Mouse (Mus musculus) thymus, adult 2 months (tissue): Measurements from ENCODE around the gene Gcn1l1. TPM values are rescaled to one million over a fixed set of nuclear protein-coding genes. Genes with fewer than 3 reads are reported as not detected.

Experiments
- DNase-seq: peaks from one replicate; pipeline ENCODE4 v3.0.0; 2021
- H3K27ac ChIP-seq: fragments of 200-500 bp; 2 replicates; pipeline ENCODE4 v1.5.1; 2012; ENCODE audit warnings: low read length, control low read depth; ENCODE audit not compliant: control insufficient read depth, insufficient read depth
- H3K27me3 ChIP-seq: fragments of 200-500 bp; 2 replicates; pipeline ENCODE4 v1.6.1; 2012; ENCODE audit warnings: mild to moderate bottlenecking, low read length, moderate library complexity, mixed read lengths; ENCODE audit not compliant: control insufficient read depth, insufficient read depth
- H3K36me3 ChIP-seq: fragments of 200-500 bp; 2 replicates; pipeline ENCODE4 v1.6.1; 2012; ENCODE audit warnings: mild to moderate bottlenecking, low read length, moderate library complexity; ENCODE audit not compliant: control insufficient read depth, insufficient read depth
- H3K4me1 ChIP-seq: fragments of 200-500 bp; replicated peaks from 2 replicates; pipeline ENCODE4 v1.6.1; 2012; ENCODE audit warnings: low read length; ENCODE audit not compliant: control insufficient read depth, insufficient read depth
- H3K4me3 ChIP-seq: fragments of 200-500 bp; 2 replicates; pipeline ENCODE4 v1.5.1; 2012; ENCODE audit warnings: mild to moderate bottlenecking, low read length, control low read depth, moderate library complexity; ENCODE audit not compliant: control insufficient read depth, insufficient read depth
- CTCF ChIP-seq: fragments of 200-500 bp; IDR thresholded peaks from 2 replicates; pipeline ENCODE4 v1.5.1; 2012; ENCODE audit warnings: mild to moderate bottlenecking, control low read depth, low read length, moderate library complexity, borderline replicate concordance; ENCODE audit not compliant: control insufficient read depth, poor library complexity, insufficient read depth; ENCODE audit errors: extremely low read depth
- POLR2A ChIP-seq: fragments of 200-500 bp; IDR thresholded peaks from 2 replicates; pipeline ENCODE4 v1.6.1; 2012; ENCODE audit warnings: mild to moderate bottlenecking, low read length, control low read depth, moderate library complexity; ENCODE audit not compliant: control insufficient read depth, poor library complexity, insufficient read depth; ENCODE audit errors: extremely low read depth
- WGBS: fragments of 180-500 bp; shearing (Covaris S2); methylation state at CpG from one replicate; pipeline ENCODE4 v1.1.7; 2018; 5-methylcytosine and 5-hydroxymethylcytosine counted together
- polyA plus RNA-seq: library from polyadenylated mRNA; depleted of rRNA; stranded (reverse); fragments of >200 nt; gene quantifications from 2 replicates; pipeline ENCODE4 v1.2.3, GENCODE M21; 2012

Gcn1l1 gene
- polyA plus RNA-seq, 1 experiment: 87.8 TPM

DNA sequence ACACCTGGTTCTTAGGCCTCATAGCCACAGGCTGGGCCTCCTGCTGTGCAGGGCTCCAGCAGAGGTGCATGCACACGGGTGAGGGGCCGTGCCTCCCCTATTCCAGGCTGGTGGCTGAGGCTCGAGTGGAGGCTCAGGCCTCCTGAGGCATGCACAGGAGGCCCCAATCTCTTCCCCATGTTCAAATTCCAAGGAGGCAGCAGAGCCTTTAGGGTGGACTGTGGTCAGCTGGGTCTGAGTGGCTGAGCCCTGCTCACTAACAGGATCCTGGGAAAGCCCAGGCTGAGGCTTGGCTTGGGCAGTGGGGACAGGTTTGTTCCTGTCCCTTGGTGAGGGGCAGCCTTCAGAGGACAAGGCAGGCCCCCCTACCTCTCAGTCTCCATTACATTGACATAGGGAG lies 83.8 kb downstream of the Gcn1l1 start:
- no peak for DNase-seq
- 93% methylated on average over 3 of the region's 3 CpGs for WGBS
- TF ChIP-seq CTCF: no peak
- TF ChIP-seq POLR2A: no peak
- Histone ChIP-seq H3K36me3 (peaks cover 39% of the 10 kb centered on the region), H3K4me3 (no peak overlapping the region), H3K27me3 (no peaks in the 10 kb centered on the region), H3K27ac (no peak overlapping the region), H3K4me1 (peaks cover 5% of the 10 kb centered on the region)

DNA sequence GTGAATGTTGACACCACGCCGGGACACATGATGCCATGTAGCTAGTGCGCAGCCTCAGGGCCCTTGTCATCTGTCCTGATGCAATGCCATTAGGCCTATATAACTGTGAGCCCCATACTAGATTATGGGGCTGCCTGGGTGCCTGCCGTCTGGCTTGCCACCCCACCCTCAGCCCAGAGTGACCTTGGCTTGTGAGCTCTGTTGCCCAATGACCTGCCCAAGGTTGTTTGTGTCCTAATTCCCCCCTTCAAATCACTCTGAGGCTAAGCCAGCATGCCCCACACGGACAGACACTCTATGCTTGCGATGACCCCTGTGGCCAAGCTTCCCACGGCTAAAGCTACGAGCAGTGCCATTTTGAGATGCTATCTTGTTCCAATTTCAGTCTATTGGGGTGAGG lies 84.6 kb downstream of the Gcn1l1 start:
- TF ChIP-seq CTCF (no peak), POLR2A (no peak)
- WGBS: over 99% methylated on average over 8 of the region's 8 CpGs
- peaks cover 5% of the 10 kb centered on the region for H3K4me1 ChIP-seq
- no peaks in the 10 kb centered on the region for H3K27me3 ChIP-seq
- H3K36me3 ChIP-seq: peaks cover 30% of the 10 kb centered on the region
- no peak overlapping the region for H3K27ac ChIP-seq
- H3K4me3 ChIP-seq: no peak overlapping the region
- no peak for DNase-seq

- WGBS: 94% methylated on average over 10 of the region's 10 CpGs
- no peak overlapping the region for H3K27ac ChIP-seq
- DNase-seq: no peak
- peaks cover 19% of the 10 kb centered on the region for H3K36me3 ChIP-seq
- H3K27me3 ChIP-seq: no peaks in the 10 kb centered on the region
- peaks cover 5% of the 10 kb centered on the region for H3K4me1 ChIP-seq
- no peak for TF ChIP-seq CTCF
- no peak for TF ChIP-seq POLR2A
- no peak overlapping the region for H3K4me3 ChIP-seq
Measured at GRCm38 (mm10) chr5:115650885-115651284, 85.8 kb downstream of the Gcn1l1 start.

- no peak for TF ChIP-seq CTCF
- Histone ChIP-seq H3K27ac (no peak overlapping the region), H3K36me3 (peaks cover 9% of the 10 kb centered on the region), H3K27me3 (no peaks in the 10 kb centered on the region), H3K4me3 (no peak overlapping the region), H3K4me1 (peaks cover 5% of the 10 kb centered on the region)
- WGBS: 96% methylated on average over 10 of the region's 10 CpGs
- no peak for DNase-seq
Measured at GRCm38 (mm10) chr5:115651821-115652220, 86.8 kb downstream of the Gcn1l1 start.

- Histone ChIP-seq H3K4me3 (peak overlapping the region; percentile 31), H3K4me1 (peaks cover 5% of the 10 kb centered on the region), H3K27ac (peak overlapping the region; percentile 7; the same call in 1 of the 2 replicates), H3K27me3 (no peaks in the 10 kb centered on the region), H3K36me3 (peaks cover under 1% of the 10 kb centered on the region; the same call in 1 of the 2 replicates)
- peak; percentile 100 for DNase-seq
- WGBS: 5% methylated on average over 35 of the region's 35 CpGs
- TF ChIP-seq CTCF (peak; percentile 94), POLR2A (peak; percentile 26; the same call in 1 of the 2 replicates)
Measured at GRCm38 (mm10) chr5:115652681-115653575, 87.9 kb downstream of the Gcn1l1 start.

DNA sequence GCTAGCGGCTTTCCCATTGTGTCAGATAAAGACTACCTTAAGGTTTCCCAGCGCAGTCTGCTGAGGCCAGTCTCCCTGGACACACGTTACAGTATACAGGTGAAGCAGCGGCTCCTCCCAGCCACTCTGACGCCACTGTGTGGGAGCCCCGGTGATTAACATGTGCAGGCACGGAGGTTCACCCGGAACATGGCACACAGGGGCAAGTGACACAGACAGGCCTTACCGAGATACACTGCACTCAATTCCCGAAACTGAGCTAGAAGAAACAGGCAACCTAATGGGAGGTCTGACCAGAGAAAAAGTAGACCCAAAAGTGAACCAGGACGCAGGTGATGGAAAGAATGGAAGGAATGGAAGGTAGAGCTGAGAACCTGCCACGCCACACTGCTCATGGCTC lies 88.7 kb downstream of the Gcn1l1 start:
- H3K27me3 ChIP-seq: no peaks in the 10 kb centered on the region
- H3K4me3 ChIP-seq: no peak overlapping the region
- no peak for DNase-seq
- 97% methylated on average over 12 of the region's 12 CpGs for WGBS
- no peaks in the 10 kb centered on the region; the same call in 1 of the 2 replicates for H3K36me3 ChIP-seq
- H3K27ac ChIP-seq: no peak overlapping the region
- H3K4me1 ChIP-seq: peaks cover 5% of the 10 kb centered on the region
- TF ChIP-seq POLR2A: no peak
- no peak for TF ChIP-seq CTCF

DNA sequence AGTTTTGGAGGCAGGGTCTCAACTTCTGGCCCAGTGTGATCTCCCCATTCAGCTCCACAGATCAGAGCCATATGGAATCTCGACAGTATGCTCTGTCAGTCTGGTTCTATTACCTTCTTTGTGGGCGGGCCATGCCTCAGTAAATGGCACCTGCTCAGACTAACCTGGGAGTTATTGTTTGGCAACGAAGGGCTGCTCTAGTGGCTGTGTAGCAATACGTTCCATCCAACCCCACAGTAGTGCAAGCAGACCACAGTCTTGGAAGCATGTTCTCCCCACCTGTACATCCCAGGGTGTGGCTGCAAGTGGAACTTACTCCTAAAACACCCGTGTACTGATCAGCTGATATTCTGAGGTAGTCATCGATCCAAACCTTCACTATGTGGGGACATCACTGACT lies 91.6 kb downstream of the Gcn1l1 start:
- WGBS: 94% methylated on average over 6 of the region's 6 CpGs
- TF ChIP-seq POLR2A: no peak
- TF ChIP-seq CTCF: no peak
- DNase-seq: no peak

More for the DNA sequence above, 91.6 kb downstream of the Gcn1l1 start:
- Histone ChIP-seq H3K4me3 (no peak overlapping the region), H3K4me1 (peaks cover 5% of the 10 kb centered on the region), H3K27ac (no peak overlapping the region), H3K36me3 (peaks cover 4% of the 10 kb centered on the region; the same call in 1 of the 2 replicates), H3K27me3 (no peaks in the 10 kb centered on the region)
